Mouse (Mus musculus) myocyte (in vitro differentiated cells): Measurements from ENCODE around the gene Efna3. TPM values are rescaled to one million over a fixed set of nuclear protein-coding genes. Genes with fewer than 3 reads are reported as not detected.

Experiments used
- H3K27me3 ChIP-seq: one replicate; pipeline ENCODE4 v1.6.1; 2011; ENCODE audit not compliant: control insufficient read depth, insufficient read depth, insufficient read length
- H3K36me3 ChIP-seq: one replicate; pipeline ENCODE4 v1.6.1; 2011; ENCODE audit not compliant: control insufficient read depth, insufficient read depth
- H3K4me2 ChIP-seq: one replicate; pipeline ENCODE4 v1.6.1; 2011; ENCODE audit warnings: low read depth, control low read depth
- H3K4me3 ChIP-seq: one replicate; pipeline ENCODE4 v1.5.1; 2011; ENCODE audit warnings: mild to moderate bottlenecking, control low read depth, moderate library complexity
- H3K79me2 ChIP-seq: one replicate; pipeline ENCODE4 v1.6.1; 2011; ENCODE audit not compliant: control insufficient read depth, insufficient read depth
- H3ac ChIP-seq: one replicate; pipeline ENCODE4 v1.6.1; 2011; ENCODE audit not compliant: control insufficient read depth, insufficient read length
- CEBPB ChIP-seq: IDR thresholded peaks from 2 replicates; pipeline ENCODE4 v1.6.1; 2011; ENCODE audit warnings: mild to moderate bottlenecking, moderate library complexity; ENCODE audit not compliant: poor library complexity, insufficient read depth, severe bottlenecking
- E2F4 ChIP-seq: IDR thresholded peaks from one replicate; pipeline ENCODE4 v1.6.1; 2011; ENCODE audit warnings: mild to moderate bottlenecking, control low read depth, moderate library complexity; ENCODE audit not compliant: insufficient read depth
- MAX ChIP-seq: IDR thresholded peaks from one replicate; pipeline ENCODE4 v1.6.1; 2011; ENCODE audit warnings: low read depth, mild to moderate bottlenecking, control low read depth
- MYOD1 ChIP-seq, 3 experiments: IDR thresholded peaks; one replicate each; pipeline ENCODE4 v1.6.1; 2011; ENCODE audit warnings: control low read depth in 2 of 3, low read depth in 2 of 3, mild to moderate bottlenecking in 2 of 3, moderate library complexity in 1 of 3; ENCODE audit not compliant: insufficient read length in 2 of 3, control insufficient read depth in 1 of 3
- MYOG ChIP-seq, 3 experiments: IDR thresholded peaks; one replicate each; pipeline ENCODE4 v1.6.1; 2011; ENCODE audit warnings: control low read depth in 2 of 3, low read depth in 2 of 3, mild to moderate bottlenecking in 2 of 3; ENCODE audit not compliant: insufficient read length in 2 of 3, control insufficient read depth in 1 of 3, insufficient read depth in 1 of 3
- POLR2A ChIP-seq: IDR thresholded peaks from one replicate; pipeline ENCODE4 v1.6.1; 2011; ENCODE audit warnings: low read depth, mild to moderate bottlenecking, control low read depth, moderate library complexity; ENCODE audit not compliant: insufficient read length
- POLR2AphosphoS2 ChIP-seq: IDR thresholded peaks from one replicate; pipeline ENCODE4 v1.6.1; 2011; ENCODE audit warnings: low read depth, control low read depth; ENCODE audit not compliant: insufficient read length
- REST ChIP-seq: IDR thresholded peaks from one replicate; pipeline ENCODE4 v1.6.1; 2011; ENCODE audit warnings: mild to moderate bottlenecking, control low read depth, moderate library complexity; ENCODE audit not compliant: insufficient read depth, insufficient read length
- SRF ChIP-seq: IDR thresholded peaks from one replicate; pipeline ENCODE4 v1.6.1; 2011; ENCODE audit warnings: low read depth; ENCODE audit not compliant: control insufficient read depth, insufficient read length
- TCF12 ChIP-seq: IDR thresholded peaks from one replicate; pipeline ENCODE4 v1.6.1; 2011; ENCODE audit warnings: mild to moderate bottlenecking, control low read depth; ENCODE audit not compliant: poor library complexity, insufficient read depth, severe bottlenecking
- TCF3 ChIP-seq: IDR thresholded peaks from one replicate; pipeline ENCODE4 v1.6.1; 2011; ENCODE audit warnings: low read depth, control low read depth; ENCODE audit not compliant: insufficient read length
- USF1 ChIP-seq: IDR thresholded peaks from one replicate; pipeline ENCODE4 v1.6.1; 2011; ENCODE audit warnings: low read depth, mild to moderate bottlenecking, control low read depth, moderate library complexity
- polyA plus RNA-seq: library from polyadenylated mRNA; unstranded; fragments of >200 nt; fragmentation: generic; extraction: Trizol; gene quantifications from one replicate; pipeline ENCODE4 v1.2.1, GENCODE M21; 2012; ENCODE audit warnings: missing spikeins

Efna3 gene
- polyA plus RNA-seq, 1 experiment = 1.8 TPM

DNA sequence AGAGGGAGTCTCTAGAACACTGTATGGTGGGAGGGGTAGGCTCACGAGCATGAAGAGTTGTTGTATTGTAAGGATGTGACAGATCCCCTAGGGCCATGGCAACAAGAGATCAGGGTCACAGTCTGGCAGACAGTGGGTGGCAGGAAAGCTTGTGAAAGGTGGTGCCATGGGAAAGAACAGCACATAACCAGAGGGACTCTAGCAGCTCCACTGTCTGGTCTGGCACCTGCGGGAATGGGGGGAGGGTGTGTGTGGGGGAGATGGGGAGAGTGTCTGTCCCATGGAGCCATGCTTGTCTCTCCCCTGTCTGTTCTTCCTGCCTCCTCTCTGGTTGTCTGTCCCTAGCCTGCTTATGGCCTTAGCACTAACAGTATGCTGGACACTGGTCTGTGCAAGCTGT, 37.2 kb downstream of the Efna3 start:
- H3K27me3 ChIP-seq = peaks cover 13% of the 10 kb centered on the region
- no peaks in the 10 kb centered on the region for H3K79me2 ChIP-seq
- H3K4me3 ChIP-seq = no peak overlapping the region
- TF ChIP-seq E2F4 = no peak
- TF ChIP-seq MYOD1 (IDR thresholded peaks at IDR 0.05; ENCODE audit: control insufficient read depth in 1 of 3, insufficient read length in 2 of 3, low read depth in 2 of 3) = no peak
- no peak for TF ChIP-seq SRF
- no peak for TF ChIP-seq TCF12
- TF ChIP-seq MYOG (IDR thresholded peaks at IDR 0.05; ENCODE audit: control insufficient read depth in 1 of 3, insufficient read depth in 1 of 3, insufficient read length in 2 of 3, low read depth in 2 of 3) = no peak
- TF ChIP-seq USF1 = no peak
- no peaks in the 10 kb centered on the region for H3K36me3 ChIP-seq
- no peak overlapping the region for H3ac ChIP-seq
- no peak overlapping the region for H3K4me2 ChIP-seq

DNA sequence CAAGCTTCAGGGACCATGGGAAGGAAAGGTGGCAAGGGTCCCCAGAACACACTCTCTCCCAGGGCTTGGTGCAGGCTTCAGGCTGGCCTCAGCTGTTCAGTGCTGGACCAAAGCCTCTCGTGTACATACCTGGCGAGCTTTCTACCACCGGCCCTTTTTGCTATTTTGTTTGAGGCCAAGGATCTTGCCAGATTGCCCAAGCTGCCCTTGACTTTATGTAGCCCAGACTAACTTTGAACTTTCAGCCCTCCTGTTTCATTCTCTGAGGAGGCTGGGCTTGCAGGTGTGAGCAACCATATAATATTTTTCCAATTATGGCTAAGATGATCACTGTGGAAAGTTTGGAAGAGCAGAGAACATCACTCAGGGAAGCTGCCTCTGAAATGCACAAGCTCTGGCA, 38.5 kb downstream of the Efna3 start:
- Histone ChIP-seq H3K4me3 (no peak overlapping the region), H3ac (no peak overlapping the region), H3K36me3 (no peaks in the 10 kb centered on the region), H3K27me3 (peaks cover 13% of the 10 kb centered on the region), H3K79me2 (no peaks in the 10 kb centered on the region), H3K4me2 (no peak overlapping the region)
- TF ChIP-seq USF1 (no peak), REST (no peak), MAX (no peak), SRF (no peak), POLR2AphosphoS2 (no peak), TCF3 (no peak), POLR2A (no peak), CEBPB (no peak), MYOG (IDR thresholded peaks at IDR 0.05; ENCODE audit: control insufficient read depth in 1 of 3, insufficient read depth in 1 of 3, insufficient read length in 2 of 3, low read depth in 2 of 3) (no peak), E2F4 (no peak), MYOD1 (IDR thresholded peaks at IDR 0.05; ENCODE audit: control insufficient read depth in 1 of 3, insufficient read length in 2 of 3, low read depth in 2 of 3) (no peak), TCF12 (no peak)

DNA sequence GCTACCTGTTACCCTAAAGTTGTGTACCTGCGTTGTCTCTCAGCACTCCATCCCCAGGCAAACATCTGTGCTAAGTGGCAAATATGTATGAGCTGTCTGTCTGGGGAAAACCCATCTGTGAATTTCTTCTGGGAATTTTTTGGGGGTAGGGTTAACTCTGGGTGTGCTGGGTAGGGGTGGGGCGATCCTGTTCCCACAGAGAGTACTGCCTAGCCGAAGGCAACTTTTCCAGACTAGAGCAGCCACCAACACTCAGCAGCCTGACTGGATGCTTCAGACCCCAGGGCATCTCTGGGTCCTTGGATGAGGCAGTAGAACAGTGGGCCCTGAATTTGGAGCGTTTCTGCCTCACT, 40.5 kb downstream of the Efna3 start:
- peaks cover 9% of the 10 kb centered on the region for H3K27me3 ChIP-seq
- no peak overlapping the region for H3K4me2 ChIP-seq
- H3K36me3 ChIP-seq = no peaks in the 10 kb centered on the region
- TF ChIP-seq TCF3 = no peak
- TF ChIP-seq MYOG (IDR thresholded peaks at IDR 0.05; ENCODE audit: control insufficient read depth in 1 of 3, insufficient read depth in 1 of 3, insufficient read length in 2 of 3, low read depth in 2 of 3) = no peak
- TF ChIP-seq TCF12 = no peak
- no peak for TF ChIP-seq MAX
- TF ChIP-seq POLR2AphosphoS2 = no peak
- no peak for TF ChIP-seq E2F4
- no peak for TF ChIP-seq USF1
- no peak for TF ChIP-seq POLR2A
- no peak for TF ChIP-seq SRF
- no peak for TF ChIP-seq REST
- no peak for TF ChIP-seq MYOD1 (IDR thresholded peaks at IDR 0.05; ENCODE audit: control insufficient read depth in 1 of 3, insufficient read length in 2 of 3, low read depth in 2 of 3)
- no peaks in the 10 kb centered on the region for H3K79me2 ChIP-seq
- H3ac ChIP-seq = no peak overlapping the region
- H3K4me3 ChIP-seq = no peak overlapping the region

DNA sequence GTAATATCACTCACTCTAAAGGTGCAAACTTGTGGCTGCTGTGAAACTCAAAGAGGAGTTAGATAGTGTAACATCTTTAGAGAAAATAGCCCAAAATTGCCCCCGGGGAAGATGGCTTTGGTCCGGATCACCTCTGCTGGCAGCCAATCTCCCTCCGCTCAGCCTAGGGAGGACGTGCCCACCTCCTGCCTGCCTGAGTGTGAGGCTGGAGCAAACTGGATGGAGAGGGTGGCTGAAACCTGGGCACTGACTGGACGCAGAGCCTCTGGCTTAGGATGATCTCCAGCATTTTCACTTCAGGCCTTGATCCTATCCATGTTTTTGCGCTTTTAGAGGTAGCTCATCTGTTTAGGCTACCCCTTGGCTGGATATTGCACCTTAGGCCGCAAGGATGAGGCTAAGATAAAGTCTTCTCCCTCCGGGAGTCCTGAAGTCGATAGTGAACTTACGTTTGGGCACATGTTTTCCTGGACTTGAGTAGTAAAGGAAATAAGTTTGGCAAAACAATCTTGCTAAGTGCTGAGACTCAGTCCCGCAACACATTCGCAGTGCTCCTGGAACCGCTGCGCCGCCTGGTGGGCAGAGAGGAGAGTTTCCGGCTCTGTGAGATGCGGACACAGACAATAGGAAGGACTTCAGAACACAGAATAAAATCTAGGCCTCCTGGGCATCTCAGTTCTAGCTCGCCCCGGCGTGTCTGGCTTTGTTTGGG, 41.0 kb downstream of the Efna3 start:
- Histone ChIP-seq H3K4me2 (peak overlapping the region; percentile 83), H3ac (no peak overlapping the region), H3K27me3 (peaks cover 7% of the 10 kb centered on the region), H3K36me3 (no peaks in the 10 kb centered on the region), H3K79me2 (no peaks in the 10 kb centered on the region), H3K4me3 (peak overlapping the region; percentile 59)
- TF ChIP-seq MAX (no peak), MYOD1 (IDR thresholded peaks at IDR 0.05; ENCODE audit: control insufficient read depth in 1 of 3, insufficient read length in 2 of 3, low read depth in 2 of 3) (no peak), USF1 (no peak), POLR2A (no peak), SRF (no peak), REST (no peak), TCF12 (no peak), E2F4 (no peak), POLR2AphosphoS2 (no peak), MYOG (IDR thresholded peaks at IDR 0.05; ENCODE audit: control insufficient read depth in 1 of 3, insufficient read depth in 1 of 3, insufficient read length in 2 of 3, low read depth in 2 of 3) (no peak), TCF3 (no peak), CEBPB (no peak)
